Mouse (Mus musculus) kidney, adult 11 months (tissue): ENCODE data around the gene Kcnj13.

Source experiments
- DNase-seq: peaks from one replicate; pipeline ENCODE4 v3.0.0; 2022

Kcnj13 gene

GRCm38 (mm10) chr1:87394594-87394993 is at the start of gene Kcnj13:
TSS of gene Kcnj13 (minus strand) at chr1:87394729.
- DNase-seq, result peak; percentile 22

GRCm38 (mm10) chr1:87436583-87436982 is 42.1 kb upstream of the Kcnj13 start:
- no peak for DNase-seq

- DNase-seq, result no peak
These were observed 40.6 kb upstream of the Kcnj13 start for GRCm38 (mm10) chr1:87435125-87435524.

GRCm38 (mm10) chr1:87418733-87419132 is 24.2 kb upstream of the Kcnj13 start:
- no peak for DNase-seq

- DNase-seq, result no peak
These were observed 14.9 kb upstream of the Kcnj13 start for GRCm38 (mm10) chr1:87409380-87409779.

- no peak for DNase-seq
These were observed 11.5 kb upstream of the Kcnj13 start for GRCm38 (mm10) chr1:87406012-87406411.

GRCm38 (mm10) chr1:87404710-87405109 is 10.2 kb upstream of the Kcnj13 start:
- no peak for DNase-seq

GRCm38 (mm10) chr1:87396923-87397586 is 2.5 kb upstream of the Kcnj13 start:
- peak; percentile 57 for DNase-seq

GRCm38 (mm10) chr1:87393444-87394195 is 909 bp downstream of the Kcnj13 start:
- no peak for DNase-seq

- peak; percentile 17 for DNase-seq
These were observed 8.0 kb downstream of the Kcnj13 start for GRCm38 (mm10) chr1:87386436-87387092.

- no peak for DNase-seq
These were observed 13.4 kb downstream of the Kcnj13 start for GRCm38 (mm10) chr1:87381152-87381551.

GRCm38 (mm10) chr1:87379919-87380318 is 14.6 kb downstream of the Kcnj13 start:
- DNase-seq, result no peak

GRCm38 (mm10) chr1:87378024-87378560 is 16.4 kb downstream of the Kcnj13 start:
- no peak for DNase-seq

- DNase-seq, result peak; percentile 15
These were observed 34.3 kb downstream of the Kcnj13 start for GRCm38 (mm10) chr1:87360276-87360675.

GRCm38 (mm10) chr1:87350576-87350975 is 44.0 kb downstream of the Kcnj13 start:
- no peak for DNase-seq
